Mouse (Mus musculus) ES-Bruce4 (cell line): ENCODE measurements around the gene Krt88.

Experiments
- CTCF ChIP-seq: IDR thresholded peaks from one replicate; pipeline ENCODE4 v1.8.1; 2011; ENCODE audit warnings: low read depth, low read length
- EP300 ChIP-seq: IDR thresholded peaks from 2 replicates; pipeline ENCODE4 v1.6.1; 2011; ENCODE audit warnings: low read depth, low read length; ENCODE audit not compliant: insufficient read depth
- POLR2A ChIP-seq: IDR thresholded peaks from one replicate; pipeline ENCODE4 v1.8.1; 2011; ENCODE audit warnings: low read length; ENCODE audit not compliant: insufficient read depth

DNA sequence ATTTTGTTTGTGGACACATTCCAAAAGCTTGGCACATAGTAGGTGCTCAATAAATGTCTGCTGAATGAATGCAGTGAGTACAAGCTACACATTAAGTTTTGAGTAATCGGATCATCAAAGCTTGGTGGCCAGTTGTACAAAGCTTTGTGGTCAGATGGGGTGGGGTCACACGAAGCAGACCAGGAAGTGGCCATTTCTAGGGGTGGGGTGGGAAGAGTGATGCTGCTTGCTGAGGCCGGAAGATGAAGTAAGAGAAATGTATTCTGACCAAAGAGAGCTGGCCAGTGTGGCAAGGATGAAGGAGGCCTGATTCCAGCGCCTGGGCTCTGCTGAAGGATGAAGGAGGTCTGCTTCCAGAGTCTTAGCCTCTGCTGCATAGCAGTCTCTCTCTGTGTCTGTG lies 21.5 kb downstream of the Krt88 start:
- TF ChIP-seq CTCF: no peak
- no peak for TF ChIP-seq EP300
- TF ChIP-seq POLR2A: no peak
